Mouse (Mus musculus) adrenal gland, postnatal 10 days (tissue): ENCODE results near the gene Fbxl2. TPM values are rescaled to one million over a fixed set of nuclear protein-coding genes. Genes with fewer than 3 reads are reported as not detected.

ENCODE experiments used
- DNase-seq: peaks from one replicate; pipeline ENCODE4 v3.0.0; 2021; ENCODE audit warnings: mixed read lengths
- total RNA-seq, 2 experiments: library from RNA; stranded (reverse); gene quantifications; 2 replicates each; pipeline ENCODE4 v1.2.3; 2021

The Fbxl2 gene
- total RNA-seq, 2 experiments from 2014 or later = 3.5 to 4.6 TPM

DNA sequence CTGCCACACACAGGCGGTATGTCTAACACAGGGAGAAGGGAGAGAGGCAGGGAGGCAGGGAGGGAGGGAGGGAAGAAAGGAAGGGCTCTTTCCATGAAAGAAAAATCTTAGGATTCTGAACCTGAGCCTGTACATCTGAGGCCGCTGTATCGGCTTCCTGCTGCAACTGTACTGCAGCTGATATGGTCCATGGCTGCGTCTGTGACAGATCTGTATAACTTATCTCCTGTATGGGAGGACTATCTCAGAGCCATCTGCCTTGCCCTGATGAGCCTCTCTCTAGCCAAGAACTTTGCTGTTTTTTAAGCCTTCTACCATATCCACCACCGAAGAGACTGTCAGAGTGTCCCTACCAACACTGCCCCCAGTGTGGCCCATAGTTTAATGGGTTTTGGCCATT is 130.2 kb downstream of the Fbxl2 start:
- DNase-seq = no peak

Other genes starting within 250 kb of the Fbxl2 start
- gene Ubp1, start 115.3 kb downstream of the Fbxl2 start, total RNA-seq = 10 to 100 TPM; 42.2 to 59.4 TPM
- gene Susd5, start 10.9 kb upstream of the Fbxl2 start, total RNA-seq = 1 to 10 TPM; 1.3 to 1.8 TPM